Mouse (Mus musculus): ENCODE results near the gene Tecpr1. TPM values are rescaled to one million over a fixed set of nuclear protein-coding genes. Genes with fewer than 3 reads are reported as not detected.

The Tecpr1 gene
- total and polyA plus RNA-seq, 2 experiments, result 5.9 to 13.0 TPM

DNA sequence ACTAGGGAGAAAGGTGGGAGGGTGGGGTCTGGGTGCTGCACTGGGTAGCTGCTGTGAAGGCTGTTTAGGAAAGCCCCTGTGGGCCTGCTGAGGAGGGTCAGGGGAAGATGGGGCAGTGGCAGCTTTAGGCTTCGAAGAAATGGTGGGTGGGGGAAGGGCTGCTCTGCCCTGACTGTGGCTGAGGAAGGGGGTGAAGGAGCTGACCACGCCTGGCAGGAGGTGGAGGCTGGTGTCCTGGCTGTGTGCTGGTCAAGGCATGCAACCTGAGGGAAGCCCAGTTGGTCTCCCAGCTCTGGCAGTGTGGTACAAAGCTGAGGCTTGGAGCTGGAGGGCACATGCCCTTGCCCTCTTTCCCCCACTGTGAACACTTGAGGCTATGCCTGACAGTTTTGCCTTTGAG is 35.3 kb upstream of the Tecpr1 start:
- no peaks in the 10 kb centered on the region for H3K27me3 ChIP-seq (ENCODE audit: control insufficient read depth, insufficient read depth, low read length)
- no peaks in the 10 kb centered on the region; the same call in 1 of the 2 replicates for H3K36me3 ChIP-seq (ENCODE audit: control insufficient read depth, insufficient read depth, low read length)
- peak overlapping the region; percentile 3; the same call in 1 of the 2 replicates for H3K4me3 ChIP-seq (ENCODE audit: insufficient read depth, low read depth, low read length)
- no peak for DNase-seq (ENCODE audit: extremely low read depth, low read depth, low spot score)
- H3K4me1 ChIP-seq (ENCODE audit: control insufficient read depth, insufficient read depth, low read length), result peaks cover 43% of the 10 kb centered on the region
- H3K27ac ChIP-seq (replicated peaks; ENCODE audit: insufficient read depth, low read depth, low read length), result peak overlapping the region; percentile 64
- peak overlapping the region; percentile 46 for H3K9ac ChIP-seq (ENCODE audit: low read depth, low read length)
- whole genome bisulfite sequencing, result 11% methylated on average over 2 of the region's 2 CpGs
- TF ChIP-seq POLR2A (IDR thresholded peaks at IDR 0.05; ENCODE audit: extremely low read depth, insufficient read depth, low read length), result no peak
- no peak for TF ChIP-seq CTCF (IDR thresholded peaks at IDR 0.05; ENCODE audit: low read depth, low read length)
- peaks cover 49% of the 10 kb centered on the region for H3K79me2 ChIP-seq (ENCODE audit: control insufficient read depth, insufficient read depth, low read length)

- Histone ChIP-seq H3K27me3 (ENCODE audit: control insufficient read depth, insufficient read depth, low read length) (no peaks in the 10 kb centered on the region), H3K27ac (replicated peaks; ENCODE audit: insufficient read depth, low read depth, low read length) (peak overlapping the region; percentile 68), H3K4me3 (ENCODE audit: insufficient read depth, low read depth, low read length) (peak overlapping the region; percentile 29; the same call in 1 of the 2 replicates), H3K36me3 (ENCODE audit: control insufficient read depth, insufficient read depth, low read length) (no peaks in the 10 kb centered on the region; the same call in 1 of the 2 replicates), H3K4me1 (ENCODE audit: control insufficient read depth, insufficient read depth, low read length) (peaks cover 43% of the 10 kb centered on the region), H3K9ac (ENCODE audit: low read depth, low read length) (peak overlapping the region; percentile 94; the same call in 1 of the 2 replicates), H3K79me2 (ENCODE audit: control insufficient read depth, insufficient read depth, low read length) (peaks cover 44% of the 10 kb centered on the region)
- WGBS, result 8% methylated on average over 14 of the region's 14 CpGs
- peak; percentile 88 for DNase-seq (ENCODE audit: extremely low read depth, low read depth, low spot score)
- TF ChIP-seq POLR2A (IDR thresholded peaks at IDR 0.05; ENCODE audit: extremely low read depth, insufficient read depth, low read length), result no peak
- no peak for TF ChIP-seq CTCF (IDR thresholded peaks at IDR 0.05; ENCODE audit: low read depth, low read length)
Observed at GRCm38 (mm10) chr5:144258131-144258611, 34.8 kb upstream of the Tecpr1 start.

DNA sequence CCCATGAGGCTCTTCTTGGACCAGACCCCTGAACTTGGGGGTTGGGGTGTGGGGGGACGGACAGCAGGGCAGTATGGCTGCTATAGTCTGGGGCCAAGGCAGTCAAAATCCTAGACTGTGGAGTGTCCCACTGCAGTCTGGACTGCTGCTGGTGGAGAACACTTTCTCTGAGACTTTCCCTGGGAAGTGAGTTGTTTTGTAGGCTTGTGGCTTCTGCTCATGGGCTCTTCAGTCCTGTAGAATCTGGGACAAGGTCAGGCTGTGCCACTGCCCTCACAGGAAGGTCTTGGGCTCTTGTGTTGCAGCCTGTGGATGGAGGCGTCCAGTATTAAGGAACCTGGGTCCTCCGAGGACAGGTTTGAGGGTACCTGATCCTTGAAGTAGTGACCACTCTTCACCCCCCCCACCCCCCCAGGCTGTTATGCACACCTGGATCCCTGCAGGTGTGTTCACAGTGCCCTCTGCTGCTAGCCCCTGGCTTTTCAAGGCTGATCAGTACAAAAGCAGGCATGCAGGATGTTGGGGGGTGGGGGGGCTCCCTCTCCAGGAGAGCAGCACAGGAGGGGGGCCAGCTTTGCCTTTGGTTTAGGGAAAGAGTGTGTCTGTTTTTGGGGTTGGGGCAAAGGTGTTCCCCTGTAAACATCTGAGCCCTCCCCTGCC is 34.2 kb upstream of the Tecpr1 start:
- DNase-seq (ENCODE audit: extremely low read depth, low read depth, low spot score), result peak; percentile 55
- Histone ChIP-seq H3K4me1 (ENCODE audit: control insufficient read depth, insufficient read depth, low read length) (peaks cover 43% of the 10 kb centered on the region), H3K36me3 (ENCODE audit: control insufficient read depth, insufficient read depth, low read length) (no peaks in the 10 kb centered on the region), H3K4me3 (ENCODE audit: insufficient read depth, low read depth, low read length) (no peak overlapping the region), H3K27ac (replicated peaks; ENCODE audit: insufficient read depth, low read depth, low read length) (peak overlapping the region; percentile 68), H3K9ac (ENCODE audit: low read depth, low read length) (peak overlapping the region; percentile 94), H3K27me3 (ENCODE audit: control insufficient read depth, insufficient read depth, low read length) (no peaks in the 10 kb centered on the region), H3K79me2 (ENCODE audit: control insufficient read depth, insufficient read depth, low read length) (peaks cover 44% of the 10 kb centered on the region)
- TF ChIP-seq POLR2A (IDR thresholded peaks at IDR 0.05; ENCODE audit: extremely low read depth, insufficient read depth, low read length) (no peak), CTCF (IDR thresholded peaks at IDR 0.05; ENCODE audit: low read depth, low read length) (peak; percentile 47; the same call in 1 of the 2 replicates)
- WGBS, result 49% methylated on average over 3 of the region's 3 CpGs

- H3K9ac ChIP-seq (ENCODE audit: low read depth, low read length), result peak overlapping the region; percentile 94
- H3K79me2 ChIP-seq (ENCODE audit: control insufficient read depth, insufficient read depth, low read length), result peaks cover 40% of the 10 kb centered on the region
- H3K4me1 ChIP-seq (ENCODE audit: control insufficient read depth, insufficient read depth, low read length), result peaks cover 42% of the 10 kb centered on the region
- 73% methylated on average over 1 of the region's 1 CpGs for WGBS
- no peaks in the 10 kb centered on the region for H3K27me3 ChIP-seq (ENCODE audit: control insufficient read depth, insufficient read depth, low read length)
- H3K4me3 ChIP-seq (ENCODE audit: insufficient read depth, low read depth, low read length), result peak overlapping the region; percentile 80
- no peak for TF ChIP-seq POLR2A (IDR thresholded peaks at IDR 0.05; ENCODE audit: extremely low read depth, insufficient read depth, low read length)
- no peak for TF ChIP-seq CTCF (IDR thresholded peaks at IDR 0.05; ENCODE audit: low read depth, low read length)
- H3K27ac ChIP-seq (replicated peaks; ENCODE audit: insufficient read depth, low read depth, low read length), result peak overlapping the region; percentile 68
- DNase-seq (ENCODE audit: extremely low read depth, low read depth, low spot score), result no peak
- no peaks in the 10 kb centered on the region for H3K36me3 ChIP-seq (ENCODE audit: control insufficient read depth, insufficient read depth, low read length)
Observed at GRCm38 (mm10) chr5:144256888-144257287, 33.5 kb upstream of the Tecpr1 start.

DNA sequence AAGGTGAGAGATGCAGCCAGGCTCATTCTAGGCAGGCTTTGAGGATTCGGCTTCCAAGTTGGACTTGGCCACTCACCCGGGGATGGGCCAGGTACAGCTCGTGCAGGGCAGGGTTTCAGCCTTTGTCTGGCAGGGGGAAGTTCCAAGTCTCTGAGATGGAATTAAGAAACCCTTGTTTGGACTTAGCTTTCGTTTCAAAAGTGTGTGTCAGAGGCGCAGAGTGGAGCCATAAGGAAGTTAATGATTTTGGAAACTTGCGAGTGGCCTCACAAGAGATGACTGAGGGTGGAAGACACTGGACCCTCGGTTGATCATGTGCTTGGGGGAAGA is 33.1 kb upstream of the Tecpr1 start:
- DNase-seq (ENCODE audit: extremely low read depth, low read depth, low spot score), result peak; percentile 74
- no peak for TF ChIP-seq CTCF (IDR thresholded peaks at IDR 0.05; ENCODE audit: low read depth, low read length)
- TF ChIP-seq POLR2A (IDR thresholded peaks at IDR 0.05; ENCODE audit: extremely low read depth, insufficient read depth, low read length), result no peak
- Histone ChIP-seq H3K4me3 (ENCODE audit: insufficient read depth, low read depth, low read length) (peak overlapping the region; percentile 80), H3K79me2 (ENCODE audit: control insufficient read depth, insufficient read depth, low read length) (peaks cover 36% of the 10 kb centered on the region), H3K9ac (ENCODE audit: low read depth, low read length) (peak overlapping the region; percentile 94), H3K27ac (replicated peaks; ENCODE audit: insufficient read depth, low read depth, low read length) (peak overlapping the region; percentile 68), H3K4me1 (ENCODE audit: control insufficient read depth, insufficient read depth, low read length) (peaks cover 39% of the 10 kb centered on the region), H3K36me3 (ENCODE audit: control insufficient read depth, insufficient read depth, low read length) (no peaks in the 10 kb centered on the region), H3K27me3 (ENCODE audit: control insufficient read depth, insufficient read depth, low read length) (no peaks in the 10 kb centered on the region)
- 9% methylated on average over 7 of the region's 7 CpGs for WGBS

Data from liver, adult 2 months (tissue).